Mouse (Mus musculus) monocyte, adult 5-6 weeks (primary cell): ENCODE results near the gene Scd2. TPM values are rescaled to one million over a fixed set of nuclear protein-coding genes. Genes with fewer than 3 reads are reported as not detected.

Experiments
- ATAC-seq: fragments of 153-309, 156-312 bp; replicated peaks from 2 replicates; pipeline ENCODE4 v1.8.0; 2017; ENCODE audit warnings: mild to moderate bottlenecking; ENCODE audit not compliant: low TSS enrichment, insufficient number of reproducible peaks, severe bottlenecking, poor library complexity, low FRiP score
- total RNA-seq: library from RNA; stranded (forward); fragments of 200-1000, 200-491, 200-594 nt; gene quantifications from 3 replicates; pipeline ENCODE4 v1.2.3, GENCODE M21; 2017

Scd2 gene
- total RNA-seq, 1 experiment from 2014 or later: 38.6 TPM

DNA sequence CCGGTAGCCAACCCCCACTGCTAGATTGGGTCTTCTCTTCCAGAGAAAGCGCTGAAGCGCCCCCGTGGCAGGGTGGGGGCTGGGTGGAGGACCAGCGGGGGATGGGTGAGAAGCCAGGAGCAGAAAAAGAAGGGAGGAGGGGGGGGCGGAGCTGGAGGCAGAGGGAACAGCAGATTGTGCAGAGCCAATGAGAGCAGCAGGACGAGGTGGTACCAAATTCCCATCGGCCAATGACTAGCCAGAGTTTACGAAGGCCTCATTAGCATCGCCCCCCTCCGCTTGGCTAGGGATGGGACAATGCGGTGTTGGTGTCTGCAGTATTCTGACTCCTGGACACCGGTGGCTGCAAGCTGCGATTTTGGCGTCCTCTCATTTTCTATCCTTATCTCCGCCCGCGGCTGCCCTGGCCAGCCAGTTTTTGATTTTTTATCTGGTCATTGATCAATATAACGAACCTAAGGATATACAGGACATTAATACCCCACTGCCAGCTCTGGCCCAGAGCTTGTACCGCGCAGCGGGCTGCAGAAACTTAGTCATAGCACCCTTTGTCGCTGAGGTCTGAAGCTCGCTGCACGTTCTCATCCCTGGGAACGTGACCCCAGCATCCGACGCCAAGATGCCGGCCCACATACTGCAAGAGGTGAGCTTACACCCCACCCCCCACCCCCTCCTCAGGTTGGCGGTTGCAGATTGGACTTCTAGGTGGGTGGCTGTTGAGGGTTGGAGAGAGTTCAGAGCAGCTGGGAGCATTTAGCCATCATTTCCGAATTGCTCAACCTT lies 486 bp downstream of the Scd2 start:
- peak; percentile 63 for ATAC-seq

DNA sequence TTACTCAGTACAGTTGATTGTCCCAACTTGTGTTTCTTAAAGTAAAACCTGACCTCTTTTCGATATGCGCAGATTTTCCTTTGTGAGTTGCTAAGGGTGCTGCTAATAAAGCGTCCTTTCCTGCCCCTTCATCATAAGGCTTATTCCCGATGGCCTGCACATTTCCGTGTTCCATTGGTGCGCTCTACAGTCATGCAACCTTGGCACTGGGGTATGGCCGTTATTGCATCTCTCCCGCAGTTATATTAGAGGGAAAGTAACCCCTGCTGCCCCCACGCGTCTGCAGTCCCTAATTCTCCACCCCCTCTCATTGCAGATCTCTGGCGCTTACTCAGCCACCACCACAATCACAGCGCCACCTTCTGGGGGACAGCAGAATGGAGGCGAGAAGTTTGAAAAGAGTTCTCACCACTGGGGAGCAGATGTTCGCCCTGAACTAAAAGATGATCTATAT lies 1.1 kb downstream of the Scd2 start:
- peak; percentile 56 for ATAC-seq

DNA sequence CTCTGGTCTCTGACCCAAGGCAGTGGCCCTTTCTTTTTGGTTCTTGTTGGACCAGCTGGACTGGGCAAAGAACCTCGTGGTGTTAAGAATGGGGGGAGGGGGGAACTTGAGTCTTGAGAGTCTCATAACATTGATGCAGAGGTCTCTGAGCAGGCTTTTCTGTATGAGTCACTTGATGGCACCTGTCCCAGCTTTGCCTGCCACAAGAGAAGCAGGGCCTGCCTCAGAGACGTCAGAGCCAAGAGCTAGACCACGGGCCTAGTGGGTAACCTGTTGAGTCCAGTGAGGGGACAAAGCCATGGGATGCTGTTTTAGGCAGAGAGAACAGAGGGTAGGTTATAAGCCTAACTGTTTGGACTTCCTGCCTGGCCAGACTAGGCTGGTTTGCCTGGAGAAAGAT lies 1.8 kb downstream of the Scd2 start:
- no peak for ATAC-seq

GRCm38 (mm10) chr19:44295741-44296140 lies 2.3 kb downstream of the Scd2 start:
- peak; percentile 71 for ATAC-seq

GRCm38 (mm10) chr19:44296186-44296585 lies 2.7 kb downstream of the Scd2 start:
- ATAC-seq: no peak

- 0 out of 2 replicates have a peak, but pooled peaks have one; percentile 24 for ATAC-seq
Measured at GRCm38 (mm10) chr19:44297068-44297760, 3.7 kb downstream of the Scd2 start.

DNA sequence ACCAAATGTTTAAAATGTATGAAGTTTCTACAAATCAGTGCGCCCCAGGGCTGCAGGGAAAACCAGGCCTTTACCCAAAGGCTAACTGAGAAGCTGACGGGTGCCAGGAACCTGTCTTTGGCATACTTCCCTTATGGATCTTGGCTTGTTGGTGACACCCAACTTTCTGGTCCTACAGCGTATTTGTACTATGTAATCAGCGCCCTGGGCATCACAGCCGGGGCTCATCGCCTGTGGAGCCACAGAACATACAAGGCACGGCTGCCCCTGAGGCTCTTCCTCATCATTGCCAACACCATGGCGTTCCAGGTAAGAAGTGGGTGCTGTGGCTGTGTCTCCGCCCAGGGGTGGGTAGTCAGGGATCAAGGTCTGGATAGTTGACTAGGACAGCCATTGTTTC lies 4.4 kb downstream of the Scd2 start:
- no peak for ATAC-seq

GRCm38 (mm10) chr19:44299078-44299477 lies 5.6 kb downstream of the Scd2 start:
- ATAC-seq: no peak

- ATAC-seq: no peak
Measured at GRCm38 (mm10) chr19:44299902-44300301, 6.4 kb downstream of the Scd2 start.

GRCm38 (mm10) chr19:44300520-44300919 lies 7.0 kb downstream of the Scd2 start:
- ATAC-seq: no peak

GRCm38 (mm10) chr19:44301176-44301575 lies 7.7 kb downstream of the Scd2 start:
- no peak for ATAC-seq

DNA sequence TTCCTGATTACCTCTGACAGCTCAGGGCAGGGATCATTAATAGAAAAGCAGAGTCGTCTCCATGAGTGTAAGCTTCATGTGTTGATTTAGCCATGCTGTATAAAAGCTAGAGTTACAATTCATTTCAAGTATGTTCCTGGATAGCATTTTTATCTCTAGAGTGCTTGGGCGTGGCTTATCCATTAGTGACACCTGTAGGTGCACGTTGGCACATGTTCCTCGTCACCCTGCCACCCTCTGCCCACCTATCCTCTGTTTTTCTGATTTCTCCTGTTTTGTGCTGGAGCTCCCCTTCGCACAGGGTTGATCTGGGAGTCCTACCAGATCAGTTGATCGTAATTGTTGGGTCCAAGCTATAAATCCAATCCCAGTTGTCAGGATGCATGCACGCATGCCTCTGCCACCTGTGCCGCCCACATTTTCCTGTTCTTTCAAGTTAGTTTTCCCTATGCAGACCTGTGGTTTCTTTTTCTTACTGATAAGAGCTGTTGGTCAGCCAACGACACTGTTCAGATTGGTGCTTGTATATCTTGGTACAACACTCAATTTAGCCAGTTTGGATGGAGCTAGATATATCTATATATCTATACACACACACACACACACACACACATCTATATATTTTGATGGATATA lies 8.3 kb downstream of the Scd2 start:
- no peak for ATAC-seq

DNA sequence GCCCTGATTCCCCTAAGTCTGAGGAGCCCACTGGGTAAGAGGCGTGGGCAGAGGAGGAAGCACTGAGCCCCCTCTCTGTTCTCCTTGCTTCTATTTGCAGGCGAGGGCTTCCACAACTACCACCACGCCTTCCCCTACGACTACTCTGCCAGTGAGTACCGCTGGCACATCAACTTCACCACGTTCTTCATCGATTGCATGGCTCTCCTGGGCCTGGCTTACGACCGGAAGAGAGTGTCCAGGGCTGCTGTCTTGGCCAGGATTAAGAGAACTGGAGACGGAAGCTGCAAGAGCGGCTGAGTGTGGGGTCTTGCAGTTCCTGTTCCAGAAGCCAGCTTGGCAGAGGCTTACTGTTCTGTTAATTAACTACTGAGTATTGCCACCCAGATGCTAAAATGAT lies 9.4 kb downstream of the Scd2 start:
- no peak for ATAC-seq

DNA sequence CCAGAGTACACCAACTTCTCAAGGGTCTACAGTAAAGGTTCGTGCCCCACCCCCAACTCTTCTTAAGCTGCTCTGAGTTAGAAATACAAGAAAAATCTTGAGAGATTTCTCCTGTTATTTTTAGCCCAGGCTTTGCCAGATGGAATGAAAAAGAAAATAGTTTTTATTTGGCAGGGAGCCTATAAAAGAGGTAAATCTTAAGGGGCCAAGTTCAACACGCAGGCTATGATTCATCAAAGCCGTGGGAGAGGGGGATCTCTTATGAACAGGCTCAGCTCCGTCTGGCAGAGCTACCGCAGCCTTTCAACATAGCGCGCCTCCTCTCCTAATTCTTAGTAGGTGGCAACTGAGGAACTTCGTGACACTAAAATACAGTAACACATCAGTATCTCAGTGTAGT lies 10.0 kb downstream of the Scd2 start:
- no peak for ATAC-seq

- ATAC-seq: no peak
Measured at GRCm38 (mm10) chr19:44304419-44304818, 10.9 kb downstream of the Scd2 start.

- no peak for ATAC-seq
Measured at GRCm38 (mm10) chr19:44304851-44305510, 11.5 kb downstream of the Scd2 start.

- no peak for ATAC-seq
Measured at GRCm38 (mm10) chr19:44305701-44306100, 12.2 kb downstream of the Scd2 start.

DNA sequence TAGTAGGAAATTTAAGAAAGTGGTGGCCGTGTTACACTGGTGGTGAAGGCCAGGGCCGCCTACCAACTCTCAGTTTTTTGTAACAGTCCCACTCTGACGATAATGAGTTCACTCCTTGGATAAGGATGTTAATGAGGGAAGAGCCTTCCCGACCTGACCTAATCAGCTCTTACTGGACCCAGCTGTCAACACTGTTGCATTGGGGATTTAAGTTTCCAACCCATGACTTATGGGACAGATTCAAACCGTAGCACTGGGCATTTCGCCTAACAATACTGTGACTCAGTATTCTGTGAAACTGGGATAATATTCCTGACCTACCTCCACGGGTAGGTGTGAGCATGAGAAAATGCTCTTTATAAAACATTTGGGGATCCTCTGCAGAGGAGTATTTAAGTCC lies 12.7 kb downstream of the Scd2 start:
- no peak for ATAC-seq
